Mouse (Mus musculus) WW6 (cell line): ENCODE measurements at regions not wholly inside any gene's neighbourhood (a gene's known extent, or its start where the extent isn't known, plus 50 kb on each side); places are given as distances from the start of the nearest gene placed in this dataset.

Experiments used
- DNase-seq: peaks from one replicate; pipeline ENCODE4 v3.0.0-alpha.2; 2013; ENCODE audit warnings: low read depth, low spot score

DNA sequence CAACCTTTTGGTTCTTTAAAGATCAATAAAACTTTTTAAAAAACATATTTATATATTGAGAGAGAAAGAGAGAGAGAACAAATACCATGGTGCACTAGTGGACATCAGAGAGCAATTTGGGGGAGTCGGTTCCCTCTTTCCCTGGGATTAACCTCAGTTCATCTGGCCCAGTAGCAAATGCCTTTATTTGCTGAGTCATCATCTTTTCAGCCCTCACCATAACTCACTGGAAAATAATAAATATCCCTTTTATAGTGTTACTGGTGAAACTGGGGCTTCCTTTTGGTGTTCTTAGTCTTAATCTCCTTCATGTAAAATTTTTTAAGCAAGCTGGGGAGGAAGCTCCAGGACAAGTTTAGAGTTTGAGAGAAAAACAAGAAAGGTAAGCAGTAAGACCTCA lies 105.3 kb upstream of the Arg1 start:
- no peak for DNase-seq

DNA sequence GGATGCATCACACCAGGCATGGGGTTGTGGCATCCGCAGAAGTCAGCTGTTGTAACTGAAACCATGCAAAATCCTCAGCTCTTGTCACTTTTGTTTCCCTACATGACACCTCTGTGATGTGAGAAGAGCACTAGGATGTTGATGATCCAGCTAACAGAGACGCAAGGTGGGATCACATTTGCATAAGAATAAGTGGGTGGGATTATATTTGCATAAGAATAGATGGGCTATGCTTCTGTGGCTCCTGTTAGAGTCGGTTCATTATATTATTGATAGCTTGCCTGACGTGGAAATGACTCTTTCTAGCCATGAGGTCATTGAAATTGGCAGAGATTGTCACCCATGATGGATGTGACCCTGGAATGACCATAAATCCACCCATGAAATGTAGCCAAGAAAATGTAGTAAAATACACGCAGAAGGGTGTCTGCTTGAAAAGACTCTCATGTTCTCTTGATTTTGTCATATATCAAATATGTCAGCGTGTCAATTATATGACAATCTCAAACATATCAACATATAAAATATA lies 102.2 kb upstream of the Arg1 start:
- DNase-seq, result peak; percentile 52

DNA sequence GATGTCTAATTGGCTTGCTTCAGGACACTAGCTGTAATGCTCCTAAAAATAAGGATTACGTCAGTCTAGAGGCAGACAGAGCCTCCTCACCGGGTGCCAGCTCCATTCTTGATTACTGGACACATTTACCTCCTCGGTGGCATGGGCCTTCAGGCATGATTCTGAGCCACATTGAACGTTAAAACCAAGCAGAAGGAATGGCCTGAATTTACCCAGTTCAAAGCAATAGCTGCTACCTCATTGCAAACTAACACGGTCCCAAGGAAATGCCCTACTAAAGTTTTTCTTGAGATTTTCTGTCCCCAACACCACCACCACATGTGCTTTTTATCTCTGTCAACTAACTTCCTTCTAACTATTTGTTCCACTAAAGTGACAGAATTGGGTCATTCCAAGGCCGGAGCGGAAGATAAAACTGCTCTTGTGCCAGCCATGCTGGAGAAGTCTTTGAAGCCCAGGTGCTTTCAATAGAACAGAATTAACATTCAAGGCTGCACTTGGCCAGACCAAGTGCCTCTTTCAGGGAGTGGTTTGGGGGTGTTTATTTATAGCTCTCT lies 96.4 kb upstream of the Arg1 start:
- no peak for DNase-seq

DNA sequence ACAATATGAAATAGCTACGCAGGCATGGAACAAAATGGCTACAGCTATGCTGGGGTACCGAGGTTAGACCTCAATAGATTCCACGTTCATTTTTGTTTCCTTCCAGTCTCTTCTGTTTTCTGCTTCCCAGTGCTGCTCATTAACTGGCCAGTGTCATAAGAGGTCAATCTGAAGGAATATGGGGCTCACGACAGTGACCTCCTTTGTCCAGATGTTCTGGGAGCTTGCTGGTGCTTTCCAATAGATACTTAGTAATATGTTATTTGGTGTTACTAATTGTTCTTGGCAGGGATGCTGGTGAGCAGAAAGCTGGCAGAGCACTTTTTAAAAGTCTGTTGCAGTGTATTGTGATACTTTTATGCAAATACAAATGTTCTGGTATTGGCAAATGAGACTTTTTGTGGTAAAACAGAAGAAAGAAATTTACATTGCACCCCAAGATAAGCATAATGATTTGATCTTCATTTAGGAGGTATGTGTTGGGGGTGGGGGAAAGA lies 95.8 kb upstream of the Arg1 start:
- no peak for DNase-seq

DNA sequence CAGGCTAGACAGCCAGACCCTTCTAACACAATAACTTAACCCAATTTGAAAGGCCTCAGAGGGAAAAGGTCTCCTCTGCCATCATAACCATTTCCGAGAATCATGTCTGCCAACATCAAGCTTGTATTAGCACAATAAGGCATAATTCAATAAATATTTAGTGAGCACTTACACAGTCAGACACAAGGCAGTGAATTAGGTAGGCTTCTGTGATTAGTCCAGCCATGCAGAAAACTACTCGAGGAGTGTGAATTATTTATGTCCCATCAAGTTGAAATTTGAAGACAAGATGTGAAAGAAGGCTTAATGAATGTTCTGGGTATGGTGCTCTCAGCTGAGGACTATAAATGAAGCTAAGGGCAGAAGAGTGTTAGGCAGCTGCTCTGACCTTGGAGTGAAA lies 91.7 kb upstream of the Arg1 start:
- no peak for DNase-seq

DNA sequence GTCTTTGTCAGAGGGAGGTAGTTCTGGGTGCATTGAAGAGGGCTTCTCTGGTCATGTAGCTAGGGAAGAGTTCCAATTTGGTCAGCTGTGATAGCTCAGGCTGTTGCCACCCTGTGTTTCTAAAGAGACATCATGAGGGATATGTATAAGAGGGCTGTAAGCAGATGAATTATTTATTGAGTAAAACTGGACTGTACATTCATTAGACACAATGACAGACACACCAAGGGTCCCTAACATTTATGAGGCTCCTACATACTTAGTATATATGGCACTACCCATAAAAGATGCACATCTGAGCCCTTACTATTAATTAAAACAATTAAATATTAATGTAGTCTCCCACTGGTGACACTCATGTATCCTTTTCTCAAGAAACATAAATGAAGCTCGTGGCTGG lies 90.6 kb upstream of the Arg1 start:
- DNase-seq, result no peak

DNA sequence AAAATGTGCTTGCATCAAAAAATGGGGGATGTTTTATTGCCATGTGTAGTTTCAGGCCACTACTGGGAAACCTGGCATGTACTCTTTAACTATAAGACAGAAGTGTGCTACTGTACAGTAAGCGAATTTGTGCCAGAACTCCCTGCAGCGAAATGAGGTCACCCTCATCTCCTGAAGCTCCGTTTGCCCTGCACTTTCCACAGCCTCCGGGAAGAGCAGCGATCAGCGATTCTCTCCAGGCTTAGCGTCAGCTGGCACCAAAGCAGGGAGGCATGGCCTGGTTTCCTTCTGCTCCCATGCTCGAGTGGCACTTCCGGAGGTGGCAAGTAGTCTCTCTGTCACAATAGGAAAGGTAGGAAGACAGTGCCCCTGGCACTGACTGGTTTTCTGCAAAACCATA lies 88.8 kb upstream of the Arg1 start:
- DNase-seq, result no peak

DNA sequence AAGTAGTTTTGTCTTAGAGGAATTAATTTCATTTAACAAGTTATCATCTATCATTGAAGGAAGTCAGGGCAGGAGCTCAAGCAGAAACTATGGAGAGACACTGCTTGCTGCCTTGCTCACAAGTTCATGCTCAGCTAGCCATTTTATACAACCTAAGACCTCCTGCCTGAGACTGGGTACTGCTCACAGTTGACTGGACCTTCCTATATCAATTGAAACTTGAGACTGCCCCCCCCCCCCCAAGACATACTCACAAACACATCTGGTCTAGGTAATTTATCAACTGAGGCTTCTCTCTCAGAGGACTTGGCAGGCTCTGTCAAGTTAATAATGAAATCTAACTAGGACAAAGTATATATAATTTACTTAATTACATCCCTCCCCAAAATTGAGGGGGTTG lies 84.8 kb upstream of the Arg1 start:
- no peak for DNase-seq

DNA sequence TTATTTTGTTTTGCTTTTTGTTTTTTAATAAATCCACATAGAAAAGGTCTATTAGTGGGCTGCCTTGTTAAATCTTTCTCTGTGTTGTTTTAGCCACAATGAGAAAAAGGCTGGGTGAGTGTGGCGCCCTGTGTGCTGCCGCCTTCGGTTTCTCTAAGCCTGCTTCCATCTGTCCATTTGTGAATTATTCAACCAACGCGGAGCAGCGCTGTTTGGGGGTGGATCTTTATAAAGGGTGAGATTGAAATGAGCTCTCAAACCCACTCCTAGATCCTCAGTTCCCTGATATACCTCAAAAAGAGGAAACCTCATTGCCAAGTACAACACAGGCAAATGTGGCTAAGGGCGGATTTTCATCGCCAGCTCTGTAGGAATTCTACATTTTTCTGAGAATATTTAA lies 74.0 kb upstream of the Arg1 start:
- DNase-seq, result no peak

DNA sequence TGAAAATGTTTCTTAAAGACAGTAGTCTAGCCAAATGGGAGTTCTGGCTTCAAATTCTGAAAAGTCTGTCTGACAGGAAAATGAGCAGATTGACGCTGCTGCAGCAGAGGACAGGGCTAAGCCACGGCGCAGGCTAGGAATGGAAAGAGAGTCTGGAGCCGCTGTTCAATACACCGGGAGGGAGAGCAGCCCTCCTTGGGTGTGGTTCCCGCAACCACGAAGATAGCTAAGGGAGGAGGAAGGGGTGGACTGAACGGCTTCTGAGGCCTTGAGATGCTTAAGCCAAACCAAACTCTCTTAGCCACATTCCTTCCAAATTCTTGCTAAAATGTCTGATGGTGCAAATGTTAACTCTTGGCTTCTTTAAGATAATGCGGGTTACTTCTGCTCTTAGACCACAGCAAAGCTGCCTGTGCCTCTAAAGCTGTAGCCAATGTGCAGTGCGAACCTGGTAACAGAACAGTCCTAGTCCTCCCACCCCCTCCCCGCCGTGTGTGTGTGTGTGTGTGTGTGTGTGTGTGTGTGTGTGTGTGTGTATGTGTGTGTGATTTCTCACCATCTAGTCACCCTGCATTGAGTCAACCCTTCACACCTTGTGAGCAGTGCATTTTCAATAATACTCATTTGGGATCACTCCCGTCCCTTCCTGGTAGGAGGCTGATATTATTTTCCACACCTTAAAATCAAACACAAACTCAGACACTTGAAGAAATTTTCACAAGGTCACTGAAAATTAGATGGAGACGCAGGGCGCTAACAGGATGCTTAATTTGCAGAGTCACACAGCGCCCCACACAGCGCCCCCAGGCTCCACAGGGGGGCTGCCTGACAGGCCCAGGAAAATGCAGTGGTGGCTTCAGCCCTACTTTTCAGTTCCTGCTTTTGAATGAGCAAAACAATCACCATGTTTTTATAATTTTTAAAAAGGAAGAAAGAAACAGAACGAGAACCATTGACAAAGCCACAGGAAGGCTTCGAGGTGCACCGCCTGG lies 73.2 kb upstream of the Arg1 start:
- DNase-seq, result no peak

DNA sequence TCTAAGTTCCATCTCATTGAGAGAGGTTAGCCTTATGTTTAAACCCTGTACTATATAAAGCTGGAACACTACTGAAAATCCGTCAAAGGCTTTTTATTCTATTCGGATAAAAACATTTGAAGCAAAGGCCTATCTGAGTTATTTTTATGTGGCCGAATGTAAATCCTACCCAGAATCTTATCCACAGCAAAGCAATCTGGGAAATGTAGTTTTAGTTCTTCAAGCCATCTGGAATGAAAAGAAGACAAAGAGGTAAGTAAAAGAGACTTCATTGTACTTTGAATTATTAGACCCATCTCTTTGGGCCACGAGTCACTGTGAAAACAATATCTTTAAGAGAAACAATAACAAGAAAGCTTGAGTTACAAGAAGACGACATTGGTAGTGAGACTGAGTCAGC lies 72.5 kb upstream of the Arg1 start:
- no peak for DNase-seq

DNA sequence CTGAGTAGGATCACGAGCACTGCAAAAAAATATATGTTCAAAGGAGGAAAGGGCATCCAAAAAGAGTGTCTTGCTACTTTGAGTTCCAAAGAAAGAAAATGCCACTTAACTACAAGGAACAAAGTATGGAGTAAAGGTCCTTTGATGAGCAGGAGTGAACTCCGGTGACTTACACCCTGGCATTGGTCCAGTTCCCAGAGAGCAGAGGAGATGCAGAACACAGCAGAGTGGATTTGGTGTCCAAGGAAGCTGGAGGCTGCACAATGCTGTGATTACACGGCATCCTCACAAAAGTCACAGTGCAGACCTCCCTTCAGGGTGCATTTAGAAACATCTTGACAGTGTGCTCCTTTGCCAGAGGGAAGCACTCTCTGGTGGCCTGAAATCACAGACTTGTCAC lies 70.4 kb upstream of the Arg1 start:
- DNase-seq, result no peak

DNA sequence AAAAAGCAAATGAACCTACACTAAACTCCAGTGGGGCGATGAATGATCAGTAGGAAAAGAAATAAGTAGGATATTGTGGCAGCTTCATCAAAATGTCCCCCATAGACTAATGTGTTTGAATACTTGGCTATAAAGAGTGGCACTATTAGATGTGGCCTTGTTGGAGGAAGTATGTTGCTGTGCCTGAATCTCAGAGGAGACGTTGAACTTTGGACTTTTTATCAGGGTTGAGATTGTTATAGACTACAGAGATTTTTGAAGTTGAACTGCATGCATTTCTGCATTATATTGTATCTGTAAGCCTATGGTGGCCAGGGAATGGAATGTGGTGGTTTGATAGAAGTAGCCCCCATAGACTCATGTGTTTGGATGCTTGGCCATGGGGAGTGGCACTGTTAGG lies 68.5 kb upstream of the Arg1 start:
- DNase-seq, result no peak

DNA sequence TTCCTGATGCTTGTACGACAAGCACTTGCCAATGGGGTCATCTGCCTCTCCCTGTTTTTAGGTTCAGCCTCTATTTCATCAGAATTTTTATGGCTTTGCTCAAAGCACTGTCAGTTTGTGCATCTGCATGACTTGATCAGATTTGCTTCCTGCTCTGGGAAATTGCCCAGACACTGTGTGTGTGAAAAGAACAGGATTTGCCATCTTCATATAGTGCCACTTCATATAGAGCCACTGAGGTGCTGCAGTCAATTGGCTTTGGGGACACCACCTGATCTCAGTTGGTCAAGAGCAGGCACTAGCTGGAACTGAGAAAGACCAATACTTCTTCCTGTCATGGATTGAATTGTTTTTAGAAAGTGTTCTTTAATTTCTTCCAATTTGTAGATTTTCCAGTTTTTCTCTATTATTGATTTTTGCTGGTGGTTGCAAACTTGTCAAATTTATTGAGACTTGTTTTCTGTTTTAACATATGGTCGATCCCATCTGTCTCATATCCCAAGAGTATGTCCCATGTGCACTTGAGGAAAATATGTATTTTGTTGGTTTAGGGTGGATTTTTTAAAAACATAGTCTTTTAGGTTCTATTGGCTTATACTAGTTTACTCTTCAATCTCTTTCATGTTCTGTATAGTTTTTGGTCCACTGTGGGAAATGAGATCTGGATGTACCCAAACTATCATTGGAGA lies 62.8 kb upstream of the Arg1 start:
- DNase-seq, result no peak

DNA sequence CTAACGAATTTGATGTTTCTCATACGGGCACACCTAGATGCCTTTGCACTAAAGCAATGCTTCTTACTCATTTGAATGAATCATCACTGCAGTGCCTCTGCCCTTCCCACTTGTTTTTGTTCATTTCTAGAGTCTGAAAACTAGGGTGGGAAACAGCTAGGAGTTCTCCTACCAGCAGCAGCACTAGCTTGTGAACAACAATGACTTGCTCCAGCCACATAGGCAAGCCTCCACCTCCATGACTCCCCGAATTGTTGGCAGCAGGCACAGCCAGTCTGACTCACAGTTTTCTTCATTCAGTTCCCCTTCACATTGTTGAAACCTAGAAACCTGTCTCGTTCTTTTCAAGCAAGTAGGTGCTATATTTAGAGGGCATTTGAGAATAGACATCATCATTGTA lies 57.5 kb upstream of the Arg1 start:
- DNase-seq, result no peak

DNA sequence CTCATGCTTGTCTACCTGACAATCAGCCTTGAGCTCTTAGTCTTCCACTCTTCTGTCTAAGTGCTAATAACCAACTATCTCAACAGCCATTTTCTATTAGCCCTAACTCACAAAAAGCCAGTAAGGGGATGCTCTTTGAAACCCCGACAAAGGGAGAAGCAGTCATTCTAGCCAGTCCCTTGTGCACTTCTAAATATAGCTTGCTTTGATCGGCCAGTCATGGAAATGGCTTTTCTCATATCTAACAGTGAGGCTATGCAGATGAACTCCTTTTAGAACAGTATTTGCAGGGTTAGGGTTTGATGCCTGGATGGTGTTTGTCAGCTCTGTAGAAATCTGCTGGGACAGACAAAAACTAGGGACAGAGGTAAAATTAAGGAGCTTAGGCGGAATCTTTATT lies 54.5 kb upstream of the Arg1 start:
- DNase-seq, result no peak
